Mouse (Mus musculus) hindbrain, embryonic 11.5 days (tissue): ENCODE data around the gene Slc25a20. TPM values are rescaled to one million over a fixed set of nuclear protein-coding genes. Genes with fewer than 3 reads are reported as not detected.

Experiments
- ATAC-seq: fragments of 200-750 bp; cut with Nextera tagmentation; 2 replicates; pipeline ENCODE4 v1.8.0; 2017; ENCODE audit warnings: mild to moderate bottlenecking, moderate TSS enrichment, moderate library complexity; ENCODE audit not compliant: low FRiP score
- DNase-seq: peaks from one replicate; pipeline ENCODE4 v3.0.0-alpha.2; 2015; ENCODE audit warnings: low spot score
- H3K27ac ChIP-seq: fragments of 300-500 bp; sonication (generic); 2 replicates; pipeline ENCODE4 v1.5.1; 2014; ENCODE audit warnings: mild to moderate bottlenecking, low read depth, low read length
- H3K27me3 ChIP-seq: fragments of 300-500 bp; sonication (generic); 2 replicates; pipeline ENCODE4 v1.6.1; 2014; ENCODE audit warnings: mild to moderate bottlenecking, low read length, moderate library complexity, mixed read lengths; ENCODE audit not compliant: control insufficient read depth, insufficient read depth
- H3K36me3 ChIP-seq: fragments of 300-500 bp; sonication (generic); 2 replicates; pipeline ENCODE4 v1.6.1; 2014; ENCODE audit warnings: mild to moderate bottlenecking, low read length, moderate library complexity, mixed read lengths; ENCODE audit not compliant: control insufficient read depth, insufficient read depth
- H3K4me1 ChIP-seq: fragments of 300-500 bp; sonication (generic); replicated peaks from 2 replicates; pipeline ENCODE4 v1.6.1; 2014; ENCODE audit warnings: low read length, mixed read lengths; ENCODE audit not compliant: control insufficient read depth, insufficient read depth
- H3K4me2 ChIP-seq: fragments of 300-500 bp; sonication (generic); replicated peaks from 2 replicates; pipeline ENCODE4 v1.6.1; 2014; ENCODE audit warnings: mild to moderate bottlenecking, low read depth, low read length
- H3K4me3 ChIP-seq: fragments of 300-500 bp; sonication (generic); 2 replicates; pipeline ENCODE4 v1.5.1; 2014; ENCODE audit warnings: low read depth, low read length
- H3K9ac ChIP-seq: fragments of 300-500 bp; sonication (generic); 2 replicates; pipeline ENCODE4 v1.6.1; 2014; ENCODE audit warnings: low read depth, low read length
- H3K9me3 ChIP-seq: fragments of 300-500 bp; sonication (generic); 2 replicates; pipeline ENCODE4 v1.6.1; 2016; ENCODE audit warnings: low read length; ENCODE audit not compliant: control insufficient read depth
- WGBS: fragments of 180-500 bp; shearing (Covaris S2); extraction: QIAGEN DNeasy Blood & Tissue Kit; methylation state at CpG from one replicate; pipeline ENCODE4 v1.1.7; 2014; 5-methylcytosine and 5-hydroxymethylcytosine counted together
- polyA plus RNA-seq: library from polyadenylated mRNA; unstranded; fragments of >200 nt; fragmentation: Nextera tagmentation; extraction: Ambion mirVana; gene quantifications from 2 replicates; pipeline ENCODE4 v1.2.1, GENCODE M21; 2014

Slc25a20 gene
- polyA plus RNA-seq, 1 experiment from 2014 or later = 22.8 TPM

DNA sequence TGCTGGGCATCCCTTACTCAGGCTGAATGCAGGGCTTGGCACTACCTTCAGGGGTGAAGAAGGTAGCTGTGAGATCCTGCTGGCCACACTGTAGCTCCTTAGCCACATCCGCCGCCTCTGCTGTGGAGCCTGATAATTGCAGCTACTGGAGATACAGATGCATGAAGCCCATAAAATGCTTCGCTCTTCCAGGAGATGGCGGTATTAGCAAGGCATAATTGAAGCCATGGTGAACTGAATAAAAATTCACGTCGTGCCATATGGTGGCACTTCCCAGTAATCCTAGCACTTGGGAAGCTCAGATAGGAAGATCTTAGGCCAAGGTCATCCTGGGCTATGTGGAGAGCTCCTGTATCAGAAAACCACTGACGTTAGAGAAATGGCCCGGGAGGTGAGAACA is 8.0 kb downstream of the Slc25a20 start:
- Histone ChIP-seq H3K9ac (no peak overlapping the region), H3K27me3 (no peaks in the 10 kb centered on the region), H3K9me3 (no peaks in the 10 kb centered on the region), H3K4me2 (no peak overlapping the region), H3K27ac (no peak overlapping the region), H3K4me1 (no peaks in the 10 kb centered on the region), H3K4me3 (no peak overlapping the region), H3K36me3 (0 out of 2 replicates have a peak, but pooled peaks cover 3% of the 10 kb centered on the region)
- DNase-seq = peak; percentile 48
- 57% methylated on average over 8 of the region's 8 CpGs for WGBS
- ATAC-seq = no peak

DNA sequence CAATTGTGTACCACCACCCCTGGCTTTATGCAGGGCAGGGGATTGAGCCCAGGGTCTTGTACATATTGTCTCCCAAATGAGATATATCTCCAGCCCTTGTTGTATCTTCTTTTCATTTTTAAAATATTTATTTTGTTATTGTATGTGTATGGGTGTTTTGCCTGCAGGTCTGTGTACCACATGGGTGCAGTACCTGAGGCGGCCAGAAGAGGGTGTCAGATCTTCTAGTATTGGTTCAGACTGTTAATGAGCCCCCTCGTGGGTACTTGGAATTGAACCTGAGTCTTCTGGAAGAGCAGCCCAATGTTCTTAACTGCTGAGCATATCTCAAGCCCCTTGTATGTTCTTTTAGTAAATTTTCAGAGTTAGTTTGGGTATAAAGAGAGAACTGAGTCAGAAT is 11.3 kb downstream of the Slc25a20 start:
- no peak for ATAC-seq
- Histone ChIP-seq H3K4me3 (no peak overlapping the region), H3K36me3 (0 out of 2 replicates have a peak, but pooled peaks cover 3% of the 10 kb centered on the region), H3K9ac (no peak overlapping the region), H3K4me2 (no peak overlapping the region), H3K9me3 (no peaks in the 10 kb centered on the region), H3K4me1 (no peaks in the 10 kb centered on the region), H3K27me3 (no peaks in the 10 kb centered on the region), H3K27ac (no peak overlapping the region)
- peak; percentile 45 for DNase-seq
- 40% methylated on average over 2 of the region's 2 CpGs for WGBS

DNA sequence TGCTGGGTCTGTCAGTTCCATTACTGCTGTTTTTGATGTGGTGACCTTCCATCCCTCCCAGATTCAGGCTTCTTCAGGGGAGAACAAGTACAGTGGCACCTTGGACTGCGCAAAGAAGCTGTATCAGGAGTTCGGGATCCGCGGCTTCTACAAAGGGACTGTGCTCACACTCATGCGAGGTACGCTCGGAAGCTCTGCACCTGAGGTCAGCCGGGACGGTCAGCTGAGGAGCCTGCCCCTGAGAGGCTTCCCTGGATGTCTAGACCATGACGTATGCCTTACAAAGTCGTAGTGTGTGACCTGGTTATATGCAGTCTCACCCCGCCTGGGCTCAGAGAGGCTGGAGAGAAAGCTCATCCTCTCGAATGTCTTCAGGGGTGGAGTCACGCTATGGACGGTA is 18.1 kb downstream of the Slc25a20 start:
- Histone ChIP-seq H3K4me2 (no peak overlapping the region), H3K27ac (no peak overlapping the region), H3K9me3 (no peaks in the 10 kb centered on the region), H3K9ac (no peak overlapping the region), H3K27me3 (no peaks in the 10 kb centered on the region), H3K36me3 (no peaks in the 10 kb centered on the region), H3K4me1 (no peaks in the 10 kb centered on the region), H3K4me3 (no peak overlapping the region)
- DNase-seq (no peak), ATAC-seq (no peak)
- WGBS = 96% methylated on average over 15 of the region's 15 CpGs

DNA sequence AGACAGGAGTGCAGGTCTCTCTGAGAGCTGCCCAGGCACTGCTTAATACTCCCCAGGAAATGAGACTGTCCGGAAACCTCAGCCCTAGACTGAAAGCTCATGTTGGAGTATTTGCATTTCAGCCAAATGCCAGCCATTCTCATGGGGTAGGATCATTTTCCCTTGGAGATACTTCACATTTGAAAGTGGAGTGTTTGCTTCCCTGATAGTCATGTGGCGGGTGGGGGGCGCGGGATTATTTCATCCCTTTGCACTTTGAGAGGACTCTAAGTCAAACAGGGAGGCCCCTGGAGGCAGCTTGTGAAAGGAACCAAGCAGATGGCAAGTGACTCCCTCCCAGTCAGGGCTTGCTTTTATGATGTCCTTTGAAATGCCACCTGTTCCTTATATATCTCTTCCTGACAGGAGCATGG is 24.6 kb downstream of the Slc25a20 start:
- no peak overlapping the region for H3K4me2 ChIP-seq

DNA sequence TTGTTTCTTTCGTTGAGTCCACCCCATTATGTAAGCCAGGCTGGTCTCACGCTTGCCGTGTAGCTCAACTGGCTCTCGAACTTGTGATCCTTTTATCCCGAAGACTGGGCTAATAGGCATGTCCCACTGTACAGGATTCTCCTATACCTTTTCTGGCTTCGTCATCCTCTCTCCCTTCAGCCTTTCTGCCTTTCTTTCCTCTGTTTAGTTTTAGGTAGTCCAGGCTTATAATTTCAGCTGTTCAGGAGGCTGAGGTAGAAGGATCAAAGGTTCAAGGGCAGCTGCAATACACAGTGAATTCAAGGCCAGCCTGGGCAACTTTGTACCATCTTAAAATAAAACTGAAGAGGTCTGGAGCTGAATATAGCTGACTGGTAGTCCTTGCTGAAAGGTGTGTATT is 25.3 kb downstream of the Slc25a20 start:
- Histone ChIP-seq H3K36me3 (no peaks in the 10 kb centered on the region), H3K9ac (no peak overlapping the region), H3K9me3 (no peaks in the 10 kb centered on the region), H3K27ac (no peak overlapping the region), H3K27me3 (no peaks in the 10 kb centered on the region), H3K4me1 (no peaks in the 10 kb centered on the region), H3K4me3 (no peak overlapping the region), H3K4me2 (no peak overlapping the region)
- ATAC-seq (no peak), DNase-seq (no peak)
- WGBS = 75% methylated on average over 6 of the region's 6 CpGs

More for the DNA sequence above, 24.6 kb downstream of the Slc25a20 start:
- Histone ChIP-seq H3K36me3 (no peaks in the 10 kb centered on the region), H3K4me3 (no peak overlapping the region), H3K4me1 (no peaks in the 10 kb centered on the region), H3K9me3 (no peaks in the 10 kb centered on the region), H3K27me3 (no peaks in the 10 kb centered on the region), H3K27ac (0 out of 2 replicates have a peak overlapping the region, but pooled peaks have one; percentile 11), H3K9ac (no peak overlapping the region)
- 44% methylated on average over 4 of the region's 4 CpGs for WGBS
- ATAC-seq (peak; percentile 37; the same call in 1 of the 2 replicates), DNase-seq (peak; percentile 51)

DNA sequence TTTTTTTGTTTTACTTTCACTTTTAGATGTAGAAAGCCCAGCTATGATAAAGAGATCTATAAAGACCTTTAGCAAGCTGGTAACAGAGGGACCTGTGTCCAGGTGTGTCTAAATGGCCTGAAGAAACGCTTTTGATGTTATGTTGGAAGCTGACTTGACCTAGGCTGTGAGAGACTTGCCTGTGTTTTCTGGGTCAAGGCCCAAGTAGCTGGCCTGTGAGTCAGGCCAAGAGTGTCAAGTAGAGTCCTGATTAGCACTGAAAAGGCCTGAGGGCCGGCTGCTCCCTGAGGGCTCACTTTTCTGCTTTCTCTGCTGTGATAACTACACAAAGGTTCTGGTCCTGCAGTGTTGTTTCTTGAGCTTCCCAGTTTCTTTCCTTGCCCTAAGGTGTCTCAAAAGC is 25.8 kb downstream of the Slc25a20 start:
- H3K4me3 ChIP-seq = no peak overlapping the region
- no peak overlapping the region for H3K4me2 ChIP-seq
- no peaks in the 10 kb centered on the region for H3K27me3 ChIP-seq
- DNase-seq (no peak), ATAC-seq (no peak)
- H3K9ac ChIP-seq = no peak overlapping the region
- H3K9me3 ChIP-seq = no peaks in the 10 kb centered on the region
- H3K36me3 ChIP-seq = no peaks in the 10 kb centered on the region
- 89% methylated on average over 2 of the region's 2 CpGs for WGBS
- no peaks in the 10 kb centered on the region for H3K4me1 ChIP-seq
- no peak overlapping the region for H3K27ac ChIP-seq

DNA sequence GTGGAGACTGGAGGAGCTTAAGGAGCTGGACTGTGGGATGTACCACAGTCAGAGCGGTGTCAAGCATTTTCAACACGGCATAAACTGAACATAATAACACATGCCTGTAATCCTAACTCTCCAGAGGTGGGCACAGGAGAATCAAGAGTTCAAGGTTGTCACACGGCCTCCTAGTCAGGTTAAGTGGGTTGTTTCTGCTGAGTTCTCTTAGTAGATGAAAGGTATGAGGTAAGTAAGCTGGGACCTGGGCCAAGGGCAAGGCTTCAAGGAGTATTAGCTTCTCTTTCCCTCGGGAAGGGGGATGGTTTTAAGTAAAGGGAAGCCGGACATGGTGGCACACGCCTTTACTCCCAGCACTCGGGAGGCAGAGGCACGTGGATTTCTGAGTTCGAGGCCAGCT is 26.6 kb downstream of the Slc25a20 start:
- Histone ChIP-seq H3K4me3 (no peak overlapping the region), H3K4me2 (no peak overlapping the region), H3K4me1 (no peaks in the 10 kb centered on the region), H3K36me3 (no peaks in the 10 kb centered on the region), H3K9ac (no peak overlapping the region), H3K27me3 (no peaks in the 10 kb centered on the region), H3K27ac (no peak overlapping the region), H3K9me3 (no peaks in the 10 kb centered on the region)
- WGBS = 79% methylated on average over 9 of the region's 9 CpGs
- ATAC-seq (no peak), DNase-seq (no peak)

DNA sequence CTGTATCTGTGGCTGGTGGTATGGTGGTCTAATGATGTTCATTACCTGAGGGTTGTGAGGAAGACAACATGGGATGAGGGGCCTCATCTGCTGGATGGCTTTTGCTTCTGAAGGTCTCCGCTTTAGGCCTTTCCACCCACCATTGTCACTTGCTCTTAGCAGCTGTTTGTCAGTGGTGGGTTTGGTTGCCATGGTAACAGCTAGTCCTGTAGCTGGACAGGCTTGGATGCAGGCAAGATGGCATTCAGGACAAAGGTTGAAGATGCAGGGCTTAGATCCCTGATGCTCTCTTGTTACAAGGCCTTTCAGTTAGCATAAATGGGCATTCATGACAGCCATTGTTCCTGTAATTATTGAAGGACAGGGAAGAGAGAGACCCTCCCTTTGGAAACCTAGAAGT is 27.2 kb downstream of the Slc25a20 start, which contains the start of gene Prkar2a:
Gene Prkar2a, plus strand, starts transcription at position 209 of the 400 bp plus-strand sequence.
- no peak within 1 kb of the TSS for H3K4me2 ChIP-seq
- no peak within 1 kb of the TSS for H3K4me3 ChIP-seq
- ATAC-seq = 0 out of 2 replicates have a peak, but pooled peaks have one; percentile 44
- no peak within 1 kb of the TSS for H3K9ac ChIP-seq
- H3K36me3 ChIP-seq = no peaks in the 10 kb centered on the region
- H3K27ac ChIP-seq = peak within 1 kb of the TSS; percentile 48; the same call in 1 of the 2 replicates
- H3K4me1 ChIP-seq = no peaks in the 10 kb centered on the region
- peak; percentile 79 for DNase-seq
- no peaks in the 10 kb centered on the region; the same call in 1 of the 2 replicates for H3K27me3 ChIP-seq
- WGBS = 28% methylated on average over 1 of the region's 1 CpGs
- H3K9me3 ChIP-seq = no peaks in the 10 kb centered on the region

DNA sequence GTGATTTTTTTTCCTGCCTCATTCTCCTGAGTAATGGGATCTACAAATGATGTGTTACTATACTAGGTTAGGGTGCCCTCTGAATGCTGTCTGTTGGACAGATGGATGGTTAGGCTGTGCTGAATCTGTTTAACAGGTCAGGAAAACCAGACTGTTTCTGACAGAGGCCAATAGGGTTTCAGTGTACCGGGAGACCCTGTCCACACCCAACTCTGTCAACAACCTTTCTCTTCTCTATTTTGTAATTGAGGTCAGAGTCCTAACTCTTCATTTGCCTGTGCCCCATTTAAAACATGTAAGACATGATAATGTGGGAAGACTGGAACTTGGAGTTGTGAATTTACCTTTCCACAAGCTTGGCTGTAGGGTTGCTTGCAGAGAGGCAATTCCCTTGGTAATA is 28.1 kb downstream of the Slc25a20 start:
- Histone ChIP-seq H3K9ac (no peak overlapping the region), H3K36me3 (no peaks in the 10 kb centered on the region), H3K27me3 (no peaks in the 10 kb centered on the region; the same call in 1 of the 2 replicates), H3K4me3 (no peak overlapping the region), H3K27ac (no peak overlapping the region), H3K4me2 (no peak overlapping the region), H3K4me1 (no peaks in the 10 kb centered on the region), H3K9me3 (no peaks in the 10 kb centered on the region)
- no peak for ATAC-seq
- 72% methylated on average over 1 of the region's 1 CpGs for WGBS
- DNase-seq = no peak
